8 mouse cellular contexts compared by ENCODE assay signal in genomic region chr4:133673666-133674330, GRCm38 (mm10). TPM values are rescaled to one million over a fixed set of nuclear protein-coding genes. Genes with fewer than 3 reads are reported as not detected.
DNase-seq lines count a peak whose midpoint lies in the region; ATAC-seq and TF ChIP-seq lines count a peak whose summit lies in the region.

No protein-coding gene starts in this region.

- no peak for ATAC-seq in G1E (ENCODE audit: extremely low read depth, insufficient number of reproducible peaks, low FRiP score, poor library complexity, severe bottlenecking)
- ATAC-seq in forebrain, embryonic 13.5 days: no peak
- ATAC-seq in hindbrain, embryonic 12.5 days (ENCODE audit: low FRiP score): no peak
- ATAC-seq in midbrain, postnatal 0 days (ENCODE audit: low FRiP score): no peak
- no peak for ATAC-seq in cerebellum, adult (ENCODE audit: insufficient number of reproducible peaks, low FRiP score, low TSS enrichment)

- no peaks in the 10 kb centered on the region for H3K9me3 ChIP-seq in G1E (replicated peaks)
- H3K9me3 ChIP-seq in forebrain, embryonic 13.5 days (replicated peaks): no peaks in the 10 kb centered on the region
- H3K9me3 ChIP-seq in hindbrain, embryonic 12.5 days (replicated peaks): no peaks in the 10 kb centered on the region
- no peaks in the 10 kb centered on the region for H3K9me3 ChIP-seq in midbrain, postnatal 0 days (ENCODE audit: low read length)

- peaks cover 35% of the 10 kb centered on the region for H3K36me3 ChIP-seq in G1E (replicated peaks)
- peaks cover 7% of the 10 kb centered on the region for H3K36me3 ChIP-seq in forebrain, embryonic 13.5 days (ENCODE audit: poor library complexity, severe bottlenecking)
- peaks cover 7% of the 10 kb centered on the region; the same call in 1 of the 2 replicates for H3K36me3 ChIP-seq in hindbrain, embryonic 12.5 days
- H3K36me3 ChIP-seq in midbrain, postnatal 0 days (ENCODE audit: insufficient read depth, low read length): no peaks in the 10 kb centered on the region

- WGBS in forebrain, embryonic 13.5 days: 44% methylated on average over 10 of the region's 10 CpGs
- WGBS in hindbrain, embryonic 12.5 days: 45% methylated on average over 10 of the region's 10 CpGs
- 47% methylated on average over 10 of the region's 10 CpGs for WGBS in midbrain, postnatal 0 days

- H3K4me2 ChIP-seq in forebrain, embryonic 13.5 days: peak overlapping the region; percentile 83; the same call in 1 of the 2 replicates
- peak overlapping the region; percentile 22; the same call in 1 of the 2 replicates for H3K4me2 ChIP-seq in hindbrain, embryonic 12.5 days (replicated peaks)
- H3K4me2 ChIP-seq in midbrain, postnatal 0 days (ENCODE audit: low read depth, low read length, poor library complexity, severe bottlenecking): peak overlapping the region; percentile 85; the same call in 1 of the 2 replicates

- H3K9ac ChIP-seq in forebrain, embryonic 13.5 days: no peak overlapping the region
- no peak overlapping the region for H3K9ac ChIP-seq in hindbrain, embryonic 12.5 days
- H3K9ac ChIP-seq in midbrain, postnatal 0 days (replicated peaks; ENCODE audit: low read length, poor library complexity, severe bottlenecking): no peak overlapping the region

- peak overlapping the region; percentile 53 for H3K27ac ChIP-seq in forebrain, embryonic 13.5 days
- H3K27ac ChIP-seq in hindbrain, embryonic 12.5 days: peak overlapping the region; percentile 44; the same call in 1 of the 2 replicates
- H3K27ac ChIP-seq in midbrain, postnatal 0 days (ENCODE audit: low read depth, low read length): peak overlapping the region; percentile 83

- no peaks in the 10 kb centered on the region for H3K27me3 ChIP-seq in G1E (ENCODE audit: insufficient read depth, low read length)
- H3K27me3 ChIP-seq in forebrain, embryonic 13.5 days: no peaks in the 10 kb centered on the region
- H3K27me3 ChIP-seq in hindbrain, embryonic 12.5 days: no peaks in the 10 kb centered on the region
- H3K27me3 ChIP-seq in midbrain, postnatal 0 days (ENCODE audit: insufficient read depth, low read length): no peaks in the 10 kb centered on the region

- peaks cover 77% of the 10 kb centered on the region for H3K4me1 ChIP-seq in G1E (ENCODE audit: insufficient read depth, low read depth, low read length)
- H3K4me1 ChIP-seq in forebrain, embryonic 13.5 days: peaks cover 66% of the 10 kb centered on the region
- peaks cover 51% of the 10 kb centered on the region for H3K4me1 ChIP-seq in hindbrain, embryonic 12.5 days
- H3K4me1 ChIP-seq in midbrain, postnatal 0 days (ENCODE audit: insufficient read depth, low read length): no peaks in the 10 kb centered on the region; the same call in 1 of the 2 replicates

- DNase-seq in 416B (ENCODE audit: low read depth) (peak; percentile 69), G1E (ENCODE audit: low spot score) (no peak), liver (peak; percentile 45)
- DNase-seq in midbrain, postnatal 0 days (ENCODE audit: low spot score): no peak
- no peak for DNase-seq in embryo, embryonic 11 days

- TF ChIP-seq CTCF in G1E (IDR thresholded peaks at IDR 0.05; ENCODE audit: low read depth, low read length): no peak
- no peak for TF ChIP-seq CTCF in midbrain, postnatal 0 days (IDR thresholded peaks at IDR 0.05)

- peak overlapping the region; percentile 22; the same call in 1 of the 2 replicates for H3K4me3 ChIP-seq in G1E (ENCODE audit: low read depth, low read length)
- H3K4me3 ChIP-seq in forebrain, embryonic 13.5 days: 0 out of 2 replicates have a peak overlapping the region, but pooled peaks have one; percentile 74
- H3K4me3 ChIP-seq in hindbrain, embryonic 12.5 days: no peak overlapping the region
- no peak overlapping the region for H3K4me3 ChIP-seq in midbrain, postnatal 0 days (ENCODE audit: low read depth, low read length)

RNA-seq across cellular contexts. Expression of gene Pigv, which starts 1.4 kb away (rescaled TPM):
- total RNA-seq in G1E (2014; fragmentation: Nextera tagmentation) (13.2 and 15.4 TPM in 2 replicates), G1E (2017) (5.6 and 5.7 TPM in 2 replicates)
- 11.4 and 12.7 TPM in 2 replicates for polyA plus RNA-seq in G1E (2012)
- polyA plus RNA-seq in forebrain, embryonic 13.5 days (2015; fragmentation: Nextera tagmentation; extraction: Ambion mirVana): 13.6 and 14.5 TPM in 2 replicates
- polyA plus RNA-seq in hindbrain, embryonic 12.5 days (2016; fragmentation: Nextera tagmentation; extraction: Ambion mirVana): 16.6 and 18.6 TPM in 2 replicates
- total RNA-seq in midbrain, postnatal 0 days (2014; rRNA removed): 8.9 and 15.9 TPM in 2 replicates
- 13.5 and 14.8 TPM in 2 replicates for polyA plus RNA-seq in midbrain, postnatal 0 days (2015; fragmentation: Nextera tagmentation; extraction: Ambion mirVana)

RNA-seq across cellular contexts. Expression of gene Zdhhc18, which starts 23.8 kb away (rescaled TPM):
- 9.6 and 11.7 TPM in 2 replicates for total RNA-seq in G1E (2014; fragmentation: Nextera tagmentation)
- 4.4 and 5.3 TPM in 2 replicates for total RNA-seq in G1E (2017)
- polyA plus RNA-seq in G1E (2012): 11.1 and 11.6 TPM in 2 replicates
- polyA plus RNA-seq in forebrain, embryonic 13.5 days (2015; fragmentation: Nextera tagmentation; extraction: Ambion mirVana): 3.2 and 4.6 TPM in 2 replicates
- 4.1 and 6.4 TPM in 2 replicates for polyA plus RNA-seq in hindbrain, embryonic 12.5 days (2016; fragmentation: Nextera tagmentation; extraction: Ambion mirVana)
- 19.2 and 26.7 TPM in 2 replicates for total RNA-seq in midbrain, postnatal 0 days (2014; rRNA removed)
- 5.9 and 7.3 TPM in 2 replicates for polyA plus RNA-seq in midbrain, postnatal 0 days (2015; fragmentation: Nextera tagmentation; extraction: Ambion mirVana)

Comparison
In these comparisons a context has a peak if more than half of its experiments do, and no peak if none do; other contexts are left out.
1. DNase-seq: peak in 416B (single experiment) and liver (single experiment); none in G1E (single experiment), midbrain, postnatal 0 days (single experiment) and embryo, embryonic 11 days (single experiment).
2. H3K4me3 ChIP-seq: peak in G1E (single experiment) and forebrain, embryonic 13.5 days (single experiment); none in hindbrain, embryonic 12.5 days (single experiment) and midbrain, postnatal 0 days (single experiment).
3. H3K4me2 ChIP-seq: peak in every context shown above with its lines; median percentile 85 in midbrain, postnatal 0 days; 83 in forebrain, embryonic 13.5 days; 22 in hindbrain, embryonic 12.5 days.
4. Peak in every context shown above with its lines, with median percentiles within 50 percentile points of each other: H3K27ac ChIP-seq.